Mouse (Mus musculus) right cerebral cortex, postnatal 4 days (tissue): Measurements from ENCODE around the gene Ccdc169.
A peak's percentile ranks its signal among the peaks of the same experiment; 100 is the strongest.

Source experiments
- DNase-seq: peaks from one replicate; pipeline ENCODE4 v3.0.0-alpha.2; 2022

The Ccdc169 gene

GRCm38 (mm10) chr3:55123064-55123463 is 14.1 kb upstream of the Ccdc169 start:
- no peak for DNase-seq

- no peak for DNase-seq
Measured at GRCm38 (mm10) chr3:55129181-55129692, 7.9 kb upstream of the Ccdc169 start.

GRCm38 (mm10) chr3:55131576-55132233 is 5.4 kb upstream of the Ccdc169 start:
- no peak for DNase-seq

GRCm38 (mm10) chr3:55139837-55140236 is 2.7 kb downstream of the Ccdc169 start:
- DNase-seq: no peak

- no peak for DNase-seq
Measured at GRCm38 (mm10) chr3:55141401-55141800, 4.3 kb downstream of the Ccdc169 start.

GRCm38 (mm10) chr3:55144916-55145315 is 7.8 kb downstream of the Ccdc169 start:
- no peak for DNase-seq

GRCm38 (mm10) chr3:55146441-55146840 is 9.3 kb downstream of the Ccdc169 start:
- no peak for DNase-seq

GRCm38 (mm10) chr3:55147156-55147555 is 10.0 kb downstream of the Ccdc169 start:
- no peak for DNase-seq

GRCm38 (mm10) chr3:55148091-55148490 is 11.0 kb downstream of the Ccdc169 start:
- no peak for DNase-seq

GRCm38 (mm10) chr3:55151656-55152433 is 14.7 kb downstream of the Ccdc169 start:
- DNase-seq: peak; percentile 73

GRCm38 (mm10) chr3:55152673-55153334 is 15.7 kb downstream of the Ccdc169 start:
- DNase-seq: no peak

- DNase-seq: no peak
Measured at GRCm38 (mm10) chr3:55154163-55154562, 17.0 kb downstream of the Ccdc169 start.

- no peak for DNase-seq
Measured at GRCm38 (mm10) chr3:55157413-55157812, 20.3 kb downstream of the Ccdc169 start.

GRCm38 (mm10) chr3:55161144-55161543 is 24.0 kb downstream of the Ccdc169 start:
- no peak for DNase-seq

GRCm38 (mm10) chr3:55163510-55163909 is 26.4 kb downstream of the Ccdc169 start:
- DNase-seq: no peak

- no peak for DNase-seq
Measured at GRCm38 (mm10) chr3:55172478-55172877, 35.3 kb downstream of the Ccdc169 start.

GRCm38 (mm10) chr3:55177271-55177670 is 40.1 kb downstream of the Ccdc169 start:
- DNase-seq: no peak

GRCm38 (mm10) chr3:55181766-55182165 is 44.6 kb downstream of the Ccdc169 start, which contains the start of gene Sohlh2:
Sohlh2 (plus strand) TSS chr3:55182028.
- DNase-seq: no peak

- DNase-seq: no peak
Measured at GRCm38 (mm10) chr3:55191668-55192067, 54.5 kb downstream of the Ccdc169 start.

- no peak for DNase-seq
Measured at GRCm38 (mm10) chr3:55193351-55193750, 56.2 kb downstream of the Ccdc169 start.

- DNase-seq: no peak
Measured at GRCm38 (mm10) chr3:55194792-55195191, 57.7 kb downstream of the Ccdc169 start.

- no peak for DNase-seq
Measured at GRCm38 (mm10) chr3:55195581-55196327, 58.6 kb downstream of the Ccdc169 start.

- no peak for DNase-seq
Measured at GRCm38 (mm10) chr3:55196328-55196710, 59.2 kb downstream of the Ccdc169 start.
